Mouse (Mus musculus) lung, postnatal 36 days (tissue): ENCODE measurements around the gene Mkrn1.

ENCODE experiments used
- DNase-seq: peaks from one replicate; pipeline ENCODE4 v3.0.0; 2022; ENCODE audit warnings: mixed read lengths

Mkrn1 gene

GRCm38 (mm10) chr6:39429007-39429788 lies 8.9 kb upstream of the Mkrn1 start:
- no peak for DNase-seq

- no peak for DNase-seq
These were observed 7.2 kb upstream of the Mkrn1 start for GRCm38 (mm10) chr6:39427276-39428003.

GRCm38 (mm10) chr6:39426725-39427124 lies 6.5 kb upstream of the Mkrn1 start:
- no peak for DNase-seq

GRCm38 (mm10) chr6:39425181-39425580 lies 4.9 kb upstream of the Mkrn1 start:
- DNase-seq, result no peak

- no peak for DNase-seq
These were observed 3.4 kb upstream of the Mkrn1 start for GRCm38 (mm10) chr6:39423686-39424085.

- DNase-seq, result no peak
These were observed 2.9 kb upstream of the Mkrn1 start for GRCm38 (mm10) chr6:39423130-39423551.

GRCm38 (mm10) chr6:39420867-39421266 lies 605 bp upstream of the Mkrn1 start:
- DNase-seq, result no peak

GRCm38 (mm10) chr6:39419386-39419850 lies 844 bp downstream of the Mkrn1 start:
- peak; percentile 35 for DNase-seq

GRCm38 (mm10) chr6:39416654-39417053 lies 3.6 kb downstream of the Mkrn1 start:
- DNase-seq, result peak; percentile 13

GRCm38 (mm10) chr6:39415762-39416161 lies 4.5 kb downstream of the Mkrn1 start:
- peak; percentile 86 for DNase-seq

GRCm38 (mm10) chr6:39414106-39414505 lies 6.2 kb downstream of the Mkrn1 start:
- DNase-seq, result no peak

- DNase-seq, result no peak
These were observed 13.8 kb downstream of the Mkrn1 start for GRCm38 (mm10) chr6:39406480-39406879.

- peak; percentile 32 for DNase-seq
These were observed 17.1 kb downstream of the Mkrn1 start for GRCm38 (mm10) chr6:39403136-39403535.

GRCm38 (mm10) chr6:39400343-39400742 lies 19.9 kb downstream of the Mkrn1 start:
- DNase-seq, result peak; percentile 63

GRCm38 (mm10) chr6:39398342-39398741 lies 21.9 kb downstream of the Mkrn1 start:
- no peak for DNase-seq

- no peak for DNase-seq
These were observed 23.2 kb downstream of the Mkrn1 start for GRCm38 (mm10) chr6:39397046-39397445.

- DNase-seq, result no peak
These were observed 24.3 kb downstream of the Mkrn1 start for GRCm38 (mm10) chr6:39395916-39396315.

GRCm38 (mm10) chr6:39395471-39395870 lies 24.8 kb downstream of the Mkrn1 start:
- no peak for DNase-seq

GRCm38 (mm10) chr6:39389988-39390387 lies 30.3 kb downstream of the Mkrn1 start:
- no peak for DNase-seq

GRCm38 (mm10) chr6:39381125-39381880 lies 39.0 kb downstream of the Mkrn1 start, which contains the start of gene Rab19:
TSS of gene Rab19 (plus strand) at chr6:39381175.
- peak; percentile 60 for DNase-seq

- DNase-seq, result no peak
These were observed 40.0 kb downstream of the Mkrn1 start for GRCm38 (mm10) chr6:39380276-39380675.

- peak; percentile 66 for DNase-seq
These were observed 40.5 kb downstream of the Mkrn1 start for GRCm38 (mm10) chr6:39379749-39380148.

GRCm38 (mm10) chr6:39379224-39379623 lies 41.0 kb downstream of the Mkrn1 start:
- peak; percentile 55 for DNase-seq
